Mouse (Mus musculus) ES-E14 (cell line): Measurements from ENCODE around the gene Ankrd65. TPM values are rescaled to one million over a fixed set of nuclear protein-coding genes. Genes with fewer than 3 reads are reported as not detected.

Source experiments
- DNase-seq: peaks from one replicate; pipeline ENCODE4 v3.0.0-alpha.2; 2013; ENCODE audit warnings: low read depth, low spot score
- H3K27ac ChIP-seq: 2 replicates; pipeline ENCODE4 v1.5.1; 2012; ENCODE audit warnings: low read depth, mild to moderate bottlenecking, low read length, moderate library complexity, mixed read lengths; ENCODE audit not compliant: poor library complexity, insufficient read depth, severe bottlenecking
- H3K36me3 ChIP-seq: 2 replicates; pipeline ENCODE4 v1.6.1; 2012; ENCODE audit warnings: mild to moderate bottlenecking, low read length, moderate library complexity, mixed read lengths; ENCODE audit not compliant: control insufficient read depth, poor library complexity, insufficient read depth, severe bottlenecking
- H3K4me1 ChIP-seq, 2 experiments: fragments of 150-350 bp in 1 of 2; sonication (generic) in 1 of 2; 2 replicates each; pipeline ENCODE4 v1.6.1; 2012; ENCODE audit warnings: low read length in 2 of 2, mild to moderate bottlenecking in 1 of 2, mixed read lengths in 1 of 2; ENCODE audit not compliant: control insufficient read depth in 2 of 2, insufficient read depth in 2 of 2, poor library complexity in 1 of 2
- H3K4me3 ChIP-seq, 2 experiments: fragments of 150-350 bp in 1 of 2; sonication (generic) in 1 of 2; 2 replicates each; pipeline ENCODE4 v1.5.1; 2012; ENCODE audit warnings: low read length in 2 of 2, low read depth in 1 of 2, mild to moderate bottlenecking in 1 of 2, mixed read lengths in 1 of 2; ENCODE audit not compliant: insufficient read depth in 1 of 2, poor library complexity in 1 of 2, severe bottlenecking in 1 of 2
- H3K9ac ChIP-seq: 2 replicates; pipeline ENCODE4 v1.6.1; 2012; ENCODE audit warnings: low read depth, mild to moderate bottlenecking, low read length, mixed read lengths; ENCODE audit not compliant: poor library complexity, insufficient read depth, severe bottlenecking
- H3K9me3 ChIP-seq: fragments of 150-350 bp; sonication (generic); 2 replicates; pipeline ENCODE4 v1.6.1; 2012; ENCODE audit warnings: low read depth, mild to moderate bottlenecking, low read length; ENCODE audit not compliant: control insufficient read depth, insufficient read depth
- CHD2 ChIP-seq: IDR thresholded peaks from 2 replicates; pipeline ENCODE4 v1.6.1; 2014; ENCODE audit warnings: mild to moderate bottlenecking, low read depth, low read length, inconsistent platforms
- HCFC1 ChIP-seq: IDR thresholded peaks from 2 replicates; pipeline ENCODE4 v1.6.1; 2012; ENCODE audit warnings: low read length, inconsistent platforms, borderline replicate concordance; ENCODE audit not compliant: insufficient read depth
- MAFK ChIP-seq: IDR thresholded peaks from 2 replicates; pipeline ENCODE4 v1.6.1; 2014; ENCODE audit warnings: mild to moderate bottlenecking, low read depth, low read length, inconsistent platforms; ENCODE audit not compliant: insufficient read depth
- ZC3H11A ChIP-seq: IDR thresholded peaks from 2 replicates; pipeline ENCODE4 v1.6.1; 2012; ENCODE audit warnings: low read depth, mild to moderate bottlenecking, inconsistent platforms, low read length, borderline replicate concordance
- ZNF384 ChIP-seq: IDR thresholded peaks from 2 replicates; pipeline ENCODE4 v1.6.1; 2012; ENCODE audit warnings: low read depth, low read length, inconsistent platforms
- in situ Hi-C, 2 experiments: fragments of 600-800 bp; cut with MboI; formaldehyde crosslinking; loops; one replicate each; pipeline ENCODE4 v1.15.1; 2025; ENCODE audit warnings: low sequenced_read_pairs in 2 of 2, inconsistent platforms in 1 of 2; ENCODE audit not compliant: unreplicated experiment in 2 of 2
- total RNA-seq: library from RNA; depleted of rRNA; stranded (reverse); fragments of 300-350 nt; gene quantifications from 2 replicates; pipeline ENCODE4 v1.2.3, GENCODE M21; 2012

Ankrd65 gene
- total RNA-seq, 1 experiment, result 0.49 TPM

DNA sequence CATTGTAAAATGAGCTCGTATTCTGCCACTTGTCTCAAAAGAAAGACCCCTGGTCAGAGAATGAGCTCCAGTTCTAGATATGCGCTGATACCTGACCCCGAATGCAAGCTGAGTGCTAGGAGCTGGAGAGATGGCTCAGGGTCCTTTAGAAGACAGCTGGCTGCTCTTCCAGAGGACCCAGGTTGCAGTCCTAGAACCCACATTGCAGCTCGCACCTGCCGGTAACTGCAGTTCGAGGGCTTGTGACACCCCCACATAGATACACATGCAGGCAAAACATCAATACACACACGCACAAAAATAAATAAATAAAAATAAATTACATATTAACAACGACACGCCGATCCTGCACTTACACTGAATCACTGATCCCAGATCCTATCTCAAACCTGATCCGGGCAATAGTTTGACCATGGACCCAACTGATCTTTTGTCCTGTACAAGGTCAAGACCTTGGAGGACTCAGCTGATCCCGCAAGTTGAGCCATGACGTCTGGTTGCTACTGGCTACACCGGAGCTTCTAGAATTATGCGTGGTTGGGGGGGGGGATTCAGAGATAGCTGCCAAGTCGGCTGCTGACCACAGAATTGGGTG, 6.7 kb upstream of the Ankrd65 start:
- TF ChIP-seq ZC3H11A (no peak), ZNF384 (no peak), HCFC1 (no peak), CHD2 (no peak), MAFK (no peak)
- Histone ChIP-seq H3K27ac (no peak overlapping the region), H3K9me3 (no peaks in the 10 kb centered on the region), H3K36me3 (no peaks in the 10 kb centered on the region), H3K9ac (no peak overlapping the region; the same call in 1 of the 2 replicates), H3K4me3 (peak overlapping the region; percentile 77 to 85), H3K4me1 (peaks cover 5 to 7% of the 10 kb centered on the region in 2 experiments; a peak in 3 of 4 replicates)
- no peak for DNase-seq
- in situ Hi-C loops, result no loop called here

DNA sequence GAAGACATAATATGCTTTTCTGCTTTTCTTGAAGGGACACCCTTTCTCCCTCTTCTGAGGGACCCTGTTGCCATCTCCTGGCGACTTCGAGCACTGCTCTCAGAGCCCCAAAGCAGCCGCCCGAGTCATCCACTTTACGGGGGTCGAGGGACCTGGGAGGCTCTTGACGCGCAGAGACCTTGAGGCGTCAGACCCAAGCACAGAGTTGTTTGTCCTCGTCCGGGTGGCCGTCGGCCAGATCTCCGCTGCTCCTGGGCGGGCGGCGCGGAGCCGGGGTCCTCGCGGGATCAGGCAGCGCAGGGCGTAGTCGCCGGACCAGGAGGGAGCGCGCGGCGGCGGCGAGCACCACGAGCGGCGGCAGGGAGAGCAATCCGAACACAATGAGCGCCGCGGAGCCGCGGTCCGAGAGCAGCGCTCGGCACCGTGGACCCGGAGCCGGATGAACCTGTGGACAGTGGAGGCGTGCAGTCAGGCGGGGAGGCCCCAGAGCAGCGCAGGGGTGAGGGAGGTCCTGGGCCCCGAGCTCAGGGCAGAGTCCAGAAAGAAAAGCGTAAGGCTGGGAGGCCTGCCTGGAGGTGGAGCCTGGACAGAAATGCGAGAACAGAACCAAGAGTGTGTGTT, 6.0 kb upstream of the Ankrd65 start:
- no peak for DNase-seq
- Histone ChIP-seq H3K9ac (peak overlapping the region; percentile 86), H3K27ac (no peak overlapping the region; the same call in 1 of the 2 replicates), H3K4me1 (peaks cover 5 to 7% of the 10 kb centered on the region in 2 experiments; a peak in 3 of 4 replicates), H3K9me3 (no peaks in the 10 kb centered on the region), H3K36me3 (no peaks in the 10 kb centered on the region), H3K4me3 (peak overlapping the region; percentile 77 to 85)
- in situ Hi-C loops, result no loop called here
- TF ChIP-seq HCFC1 (no peak), ZNF384 (no peak), CHD2 (0 out of 2 replicates have a peak, but pooled peaks have one; percentile 48)

DNA sequence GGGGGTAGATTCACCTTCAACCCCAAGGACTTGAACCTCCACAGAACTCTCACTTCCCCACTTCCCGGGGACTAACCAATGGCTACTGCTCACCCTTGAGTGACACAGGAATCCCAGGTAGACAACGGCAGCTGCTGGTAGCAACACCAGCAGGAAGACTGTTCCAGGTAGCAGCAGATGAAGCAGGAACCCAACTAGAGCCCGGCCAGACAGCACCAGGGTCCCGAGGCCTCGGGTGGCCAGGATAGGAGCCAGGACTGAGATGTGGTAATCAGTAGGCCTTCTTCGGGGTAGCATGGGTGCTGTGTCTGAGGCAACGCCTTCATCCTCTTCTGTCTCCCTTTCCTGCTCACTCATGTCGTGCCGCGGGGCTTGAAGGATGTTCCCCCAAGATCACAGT, 5.0 kb upstream of the Ankrd65 start:
- H3K36me3 ChIP-seq, result no peaks in the 10 kb centered on the region
- TF ChIP-seq ZNF384 (no peak), ZC3H11A (no peak), HCFC1 (no peak), CHD2 (no peak), MAFK (no peak)
- 0 out of 4 replicates have a peak overlapping the region, but pooled peaks of 1 of the 2 experiments have one; percentile 12 for H3K4me3 ChIP-seq
- H3K27ac ChIP-seq, result no peak overlapping the region
- H3K9me3 ChIP-seq, result no peaks in the 10 kb centered on the region
- H3K4me1 ChIP-seq, result peaks cover 5 to 7% of the 10 kb centered on the region in 2 experiments; a peak in 3 of 4 replicates
- H3K9ac ChIP-seq, result 0 out of 2 replicates have a peak overlapping the region, but pooled peaks have one; percentile 26
- in situ Hi-C loops, result no loop called here
- no peak for DNase-seq

DNA sequence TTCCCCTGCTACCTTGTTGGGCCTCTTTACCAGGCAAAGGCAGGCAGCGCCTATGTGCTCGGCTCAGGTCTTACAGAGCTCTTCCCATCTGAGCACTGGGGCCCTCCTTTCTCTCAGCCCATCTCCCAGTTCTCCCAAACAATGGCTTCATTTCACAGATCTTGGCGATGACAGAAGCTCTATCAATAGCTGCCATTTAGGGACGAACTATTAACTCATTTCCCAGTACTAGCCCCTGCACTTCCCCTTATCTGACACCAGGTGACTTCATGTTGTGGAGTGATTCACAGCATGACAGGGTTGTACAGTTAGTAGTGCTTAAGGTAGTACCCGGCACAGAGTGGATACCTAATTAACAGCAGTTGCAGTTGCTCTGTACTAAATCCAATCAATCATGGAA, 4.4 kb upstream of the Ankrd65 start, which contains the start of gene Tmem88b:
Gene Tmem88b, minus strand, starts transcription at position 56 of the 400 bp plus-strand sequence.
- in situ Hi-C loops, result no loop called here
- H3K4me1 ChIP-seq, result peaks cover 5 to 7% of the 10 kb centered on the region in 2 experiments; a peak in 3 of 4 replicates
- H3K27ac ChIP-seq, result no peak within 1 kb of the TSS
- peak within 1 kb of the TSS; percentile 26; the same call in 1 of the 2 replicates for H3K9ac ChIP-seq
- H3K4me3 ChIP-seq, result peak within 1 kb of the TSS; percentile 77 to 85; a peak in 2 of 4 replicates
- no peaks in the 10 kb centered on the region for H3K36me3 ChIP-seq
- TF ChIP-seq MAFK (no peak), CHD2 (no peak), ZC3H11A (no peak), HCFC1 (no peak), ZNF384 (no peak)
- no peak for DNase-seq
- H3K9me3 ChIP-seq, result no peaks in the 10 kb centered on the region
